7 mouse cellular contexts compared by ENCODE assay signal in genomic region chr7:45362801-45363200, GRCm38 (mm10). TPM values are rescaled to one million over a fixed set of nuclear protein-coding genes. Genes with fewer than 3 reads are reported as not detected.
DNase-seq lines count a peak whose midpoint lies in the region; ATAC-seq and TF ChIP-seq lines count a peak whose summit lies in the region.

No protein-coding gene starts in this region.

- no peaks in the 10 kb centered on the region for H3K36me3 ChIP-seq in intestine, postnatal 0 days (ENCODE audit: control insufficient read depth, insufficient read depth)
- no peaks in the 10 kb centered on the region for H3K36me3 ChIP-seq in midbrain, embryonic 11.5 days (ENCODE audit: control insufficient read depth, insufficient read depth, low read length)

- no peak overlapping the region; the same call in 1 of the 2 replicates for H3K4me2 ChIP-seq in intestine, postnatal 0 days (replicated peaks; ENCODE audit: low read depth)
- H3K4me2 ChIP-seq in midbrain, embryonic 11.5 days = no peak overlapping the region

- peak; percentile 25; the same call in 1 of the 2 replicates for ATAC-seq in intestine, postnatal 0 days
- no peak for ATAC-seq in midbrain, embryonic 11.5 days (ENCODE audit: low FRiP score)

- peak; percentile 59 to 64 for DNase-seq in urinary bladder, adult 18-20 months (ENCODE audit: low spot score in 2 of 2)
- DNase-seq in urinary bladder, adult 2 months (ENCODE audit: low spot score) = no peak
- peak; percentile 90 for DNase-seq in cerebellum, adult 9-11 months
- DNase-seq in midbrain, embryonic 11.5 days (ENCODE audit: low spot score, missing footprints) = peak; percentile 87
- peak; percentile 53 to 73 for DNase-seq in urinary bladder, postnatal 36 days (ENCODE audit: low spot score in 2 of 2)
- no peak for DNase-seq in gastrocnemius, postnatal 10 days

- WGBS in intestine, postnatal 0 days = 2% methylated on average over 13 of the region's 13 CpGs
- 5% methylated on average over 13 of the region's 13 CpGs for WGBS in midbrain, embryonic 11.5 days

- H3K27ac ChIP-seq in intestine, postnatal 0 days (ENCODE audit: low read depth, low read length) = no peak overlapping the region
- no peak overlapping the region for H3K27ac ChIP-seq in midbrain, embryonic 11.5 days (ENCODE audit: low read depth, low read length)

- H3K4me3 ChIP-seq in intestine, postnatal 0 days (ENCODE audit: low read depth, low read length) = no peak overlapping the region
- H3K4me3 ChIP-seq in midbrain, embryonic 11.5 days (ENCODE audit: low read depth, low read length) = no peak overlapping the region

- no peaks in the 10 kb centered on the region for H3K9me3 ChIP-seq in intestine, postnatal 0 days (ENCODE audit: control insufficient read depth)
- H3K9me3 ChIP-seq in midbrain, embryonic 11.5 days (ENCODE audit: control insufficient read depth, low read length) = no peaks in the 10 kb centered on the region

- H3K27me3 ChIP-seq in intestine, postnatal 0 days (replicated peaks; ENCODE audit: control insufficient read depth, insufficient read depth, low read length) = peaks cover 50% of the 10 kb centered on the region
- H3K27me3 ChIP-seq in midbrain, embryonic 11.5 days (ENCODE audit: control insufficient read depth, insufficient read depth, low read length) = peaks cover 24% of the 10 kb centered on the region

- no peak overlapping the region for H3K9ac ChIP-seq in intestine, postnatal 0 days (ENCODE audit: low read depth, low read length)
- H3K9ac ChIP-seq in midbrain, embryonic 11.5 days (ENCODE audit: low read length) = no peak overlapping the region

- no peak for TF ChIP-seq CTCF in intestine, postnatal 0 days (IDR thresholded peaks at IDR 0.05; ENCODE audit: low read depth)

- H3K4me1 ChIP-seq in intestine, postnatal 0 days (replicated peaks; ENCODE audit: control insufficient read depth, insufficient read depth, low read length) = no peaks in the 10 kb centered on the region
- peaks cover 12% of the 10 kb centered on the region for H3K4me1 ChIP-seq in midbrain, embryonic 11.5 days (ENCODE audit: control insufficient read depth, insufficient read depth, low read length)

RNA-seq across cellular contexts. Expression of gene Ppfia3, which starts 4.0 kb away (rescaled TPM):
- 1.4 and 1.9 TPM in 2 replicates for polyA plus RNA-seq in urinary bladder, adult 2 months (2012; rRNA removed)
- polyA plus RNA-seq in intestine, postnatal 0 days (2015; fragmentation: Nextera tagmentation; extraction: Ambion mirVana) = 24.5 and 24.8 TPM in 2 replicates
- 7.7 and 8.1 TPM in 2 replicates for polyA plus RNA-seq in midbrain, embryonic 11.5 days (2014; fragmentation: Nextera tagmentation; extraction: Ambion mirVana)
- total RNA-seq in gastrocnemius, postnatal 10 days (2021) = under 1 TPM; 0.89 to 0.97 TPM

RNA-seq across cellular contexts. Expression of gene Lin7b, which starts 7.6 kb away (rescaled TPM):
- polyA plus RNA-seq in urinary bladder, adult 2 months (2012; rRNA removed) = 19.2 and 21.0 TPM in 2 replicates
- 3.4 TPM in 2 replicates for polyA plus RNA-seq in intestine, postnatal 0 days (2015; fragmentation: Nextera tagmentation; extraction: Ambion mirVana)
- polyA plus RNA-seq in midbrain, embryonic 11.5 days (2014; fragmentation: Nextera tagmentation; extraction: Ambion mirVana) = 0.75 and 1.2 TPM in 2 replicates
- 1 to 10 TPM; 1.9 to 2.0 TPM for total RNA-seq in gastrocnemius, postnatal 10 days (2021)

RNA-seq across cellular contexts. Expression of gene Hrc, which starts 27.7 kb away (rescaled TPM):
- polyA plus RNA-seq in urinary bladder, adult 2 months (2012; rRNA removed) = 0.59 and 1.1 TPM in 2 replicates
- polyA plus RNA-seq in intestine, postnatal 0 days (2015; fragmentation: Nextera tagmentation; extraction: Ambion mirVana) = 0.76 and 0.88 TPM in 2 replicates
- polyA plus RNA-seq in midbrain, embryonic 11.5 days (2014; fragmentation: Nextera tagmentation; extraction: Ambion mirVana) = 0.11 and 0.19 TPM in 2 replicates
- total RNA-seq in gastrocnemius, postnatal 10 days (2021) = 100 to 1,000 TPM; 579 to 609 TPM

RNA-seq across cellular contexts. Expression of gene Trpm4, which starts 29.2 kb away (rescaled TPM):
- 33.6 and 39.8 TPM in 2 replicates for polyA plus RNA-seq in urinary bladder, adult 2 months (2012; rRNA removed)
- polyA plus RNA-seq in intestine, postnatal 0 days (2015; fragmentation: Nextera tagmentation; extraction: Ambion mirVana) = 49.4 and 55.1 TPM in 2 replicates
- 4.4 and 6.1 TPM in 2 replicates for polyA plus RNA-seq in midbrain, embryonic 11.5 days (2014; fragmentation: Nextera tagmentation; extraction: Ambion mirVana)
- total RNA-seq in gastrocnemius, postnatal 10 days (2021) = 10 to 100 TPM; 25.5 to 35.2 TPM

RNA-seq across cellular contexts. Expression of gene Snrnp70, which starts 32.7 kb away (rescaled TPM):
- 364 and 412 TPM in 2 replicates for polyA plus RNA-seq in urinary bladder, adult 2 months (2012; rRNA removed)
- 81.3 and 85.5 TPM in 2 replicates for polyA plus RNA-seq in intestine, postnatal 0 days (2015; fragmentation: Nextera tagmentation; extraction: Ambion mirVana)
- polyA plus RNA-seq in midbrain, embryonic 11.5 days (2014; fragmentation: Nextera tagmentation; extraction: Ambion mirVana) = 62.0 and 70.9 TPM in 2 replicates
- total RNA-seq in gastrocnemius, postnatal 10 days (2021) = 100 to 1,000 TPM; 123 to 156 TPM

Comparison
In these comparisons a context has a peak if more than half of its experiments do, and no peak if none do; other contexts are left out.
1. DNase-seq: peak in urinary bladder, adult 18-20 months (2 of 2), cerebellum, adult 9-11 months (single experiment), midbrain, embryonic 11.5 days (single experiment) and urinary bladder, postnatal 36 days (2 of 2); none in urinary bladder, adult 2 months (single experiment) and gastrocnemius, postnatal 10 days (single experiment).